Mouse (Mus musculus) brain, adult 2 months (tissue): Measurements from ENCODE around the gene Olfr497.

Experiments
- DNase-seq: peaks from one replicate; pipeline ENCODE4 v3.0.0; 2011; ENCODE audit warnings: low read depth, low spot score

Gene Olfr497

GRCm38 (mm10) chr7:108420121-108420520 is at the start of gene Olfr497:
Olfr497 (plus strand) TSS chr7:108420421.
- DNase-seq: no peak

DNA sequence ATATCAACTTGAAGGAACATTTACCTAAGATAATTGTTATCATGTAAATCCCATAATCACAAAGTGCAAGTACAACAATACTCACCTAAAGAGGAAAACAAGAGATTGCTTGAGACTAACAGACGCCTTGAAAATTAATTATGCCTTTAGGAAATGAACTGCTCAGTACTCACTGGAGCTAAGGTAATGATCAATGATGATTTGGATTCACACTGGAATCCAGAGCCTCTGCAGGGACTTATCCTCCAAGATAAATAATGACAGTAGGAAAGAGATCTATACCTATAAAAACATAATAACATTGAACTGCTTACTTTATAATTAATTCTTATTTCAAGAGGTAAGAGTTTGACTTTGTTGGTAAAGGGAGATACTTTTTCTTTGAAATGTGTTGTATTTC is 27.4 kb upstream of the Olfr497 start, which contains the start of gene Olfr495:
TSS of gene Olfr495 (plus strand) at position 301 of the 400 bp plus-strand sequence.
- no peak for DNase-seq

- no peak for DNase-seq
These were observed 44.8 kb downstream of the Olfr497 start, which contains the start of gene Olfr498 for GRCm38 (mm10) chr7:108465026-108465425. Olfr498 (plus strand) TSS chr7:108465326.
